Mouse (Mus musculus): ENCODE measurements around the gene Irs1.

Gene Irs1

DNA sequence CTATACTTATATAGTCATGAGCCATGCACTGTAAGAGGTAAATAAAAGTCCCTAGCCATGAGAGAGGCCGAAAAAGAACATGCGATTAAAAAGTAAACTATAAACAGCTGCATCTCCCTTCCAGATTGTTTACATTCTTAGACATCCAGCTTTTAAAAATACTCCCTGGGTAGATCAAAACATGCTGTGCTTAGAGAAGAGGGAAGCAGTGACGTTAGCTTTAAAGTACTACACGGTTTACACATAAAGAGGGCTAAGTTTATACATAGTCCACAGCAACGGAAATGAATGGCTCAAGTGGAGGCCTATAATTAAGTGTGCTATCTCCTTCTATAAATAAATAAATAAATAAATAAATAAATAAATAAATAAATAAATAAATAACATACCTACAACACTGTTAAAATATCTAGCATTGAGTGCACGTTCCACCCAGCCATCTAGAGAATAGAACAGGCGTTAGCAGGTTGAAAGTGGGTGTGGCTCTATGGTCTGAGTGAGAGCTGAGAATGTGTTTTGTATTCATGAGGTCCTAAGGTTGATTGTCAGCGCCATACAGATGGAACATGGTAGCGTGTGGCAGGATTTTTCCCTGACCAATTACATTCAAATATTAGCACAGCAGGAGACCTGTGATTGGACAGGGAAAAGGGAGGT, 37.3 kb downstream of the Irs1 start:
- DNase-seq (ENCODE audit: low read depth, low spot score): no peak

DNA sequence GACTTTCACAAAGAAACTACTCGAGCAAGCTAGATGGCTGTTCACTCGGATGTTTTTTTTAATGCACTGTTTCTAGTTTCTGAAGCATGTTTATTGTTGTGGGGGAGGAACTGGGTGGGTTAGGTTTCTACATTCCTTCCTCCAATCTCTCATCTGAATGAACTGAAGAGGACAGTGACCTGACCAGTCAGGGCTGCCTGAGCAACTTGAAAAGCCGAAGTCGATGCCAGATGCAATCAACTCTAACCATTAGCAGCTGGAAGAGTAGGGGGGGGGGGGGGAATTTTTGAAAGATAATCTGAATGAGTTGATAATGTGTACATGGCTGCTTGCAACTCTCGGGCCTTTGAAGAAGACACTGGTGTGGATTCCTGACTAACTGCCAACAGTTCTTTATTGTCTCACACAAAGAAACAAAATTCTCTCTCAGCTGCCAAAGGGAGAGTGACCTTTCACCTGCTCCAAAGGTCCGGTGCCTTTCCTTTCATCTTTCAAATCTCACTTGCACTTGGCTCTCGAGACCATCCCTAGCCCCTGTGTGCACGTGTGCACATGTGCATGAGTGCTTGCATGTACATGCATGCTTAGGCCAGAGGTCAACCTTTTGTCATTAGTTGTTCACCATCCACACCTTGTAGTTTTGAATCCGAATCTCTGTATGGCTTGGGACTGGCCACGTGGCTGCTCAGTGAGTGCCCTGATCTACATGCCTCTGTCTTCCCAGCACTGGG, 43.8 kb downstream of the Irs1 start:
- DNase-seq (ENCODE audit: low read depth, low spot score): no peak

- DNase-seq (ENCODE audit: low read depth, low spot score): no peak
These were observed 46.2 kb downstream of the Irs1 start for GRCm38 (mm10) chr1:82245002-82245401.

DNA sequence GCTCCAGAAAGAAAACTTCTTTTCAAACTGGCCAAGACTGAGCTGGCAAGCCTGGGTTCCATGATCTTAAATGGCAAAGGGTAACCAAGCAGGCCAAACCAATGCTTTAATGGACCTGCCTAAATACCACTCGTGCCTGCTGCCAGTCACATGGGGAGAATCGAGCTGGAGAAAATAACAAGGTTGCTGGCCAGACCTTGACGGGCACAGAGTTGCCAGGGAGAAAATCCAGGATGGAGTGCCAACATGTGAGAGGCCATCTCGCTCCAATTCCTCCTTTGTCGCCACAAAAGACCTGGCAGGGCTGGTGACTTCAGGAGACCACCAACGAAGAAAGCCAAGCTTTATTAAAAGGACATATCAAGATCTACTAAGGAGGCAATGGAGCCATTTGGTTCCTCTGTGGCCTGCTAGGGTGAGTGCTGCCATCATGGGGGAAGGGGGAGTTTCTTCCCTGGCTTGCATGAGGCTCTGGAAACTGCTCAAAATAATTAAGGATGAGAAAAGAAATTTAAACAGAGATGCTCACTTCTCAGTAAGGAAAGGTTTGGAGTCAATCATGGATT, 47.9 kb downstream of the Irs1 start:
- no peak for DNase-seq (ENCODE audit: low read depth, low spot score)

- DNase-seq (ENCODE audit: low read depth, low spot score): no peak
These were observed 51.6 kb downstream of the Irs1 start for GRCm38 (mm10) chr1:82239409-82240201.

DNA sequence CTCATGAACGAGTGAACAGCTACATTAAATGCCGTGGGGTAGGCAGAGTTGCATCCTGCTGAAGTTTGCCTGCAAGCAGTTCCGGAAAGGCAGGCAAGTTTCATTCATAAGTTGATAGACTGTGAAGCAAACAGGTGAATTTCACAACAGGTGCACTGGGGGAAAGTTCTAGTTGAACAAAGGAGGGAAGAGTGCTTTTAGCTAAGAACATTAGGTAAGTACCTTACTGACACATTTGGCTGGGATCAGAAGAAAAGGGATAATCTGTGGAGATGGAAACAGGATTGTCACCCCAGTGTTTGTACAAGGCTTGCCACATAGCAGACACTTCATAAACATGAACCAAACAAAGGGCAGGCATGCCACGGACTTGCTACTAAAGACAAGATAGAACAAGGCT, 53.0 kb downstream of the Irs1 start:
- no peak for DNase-seq (ENCODE audit: low read depth, low spot score)

GRCm38 (mm10) chr1:82235455-82236104, 55.6 kb downstream of the Irs1 start:
- no peak for DNase-seq (ENCODE audit: low read depth, low spot score)

GRCm38 (mm10) chr1:82234616-82235015, 56.6 kb downstream of the Irs1 start:
- no peak for DNase-seq (ENCODE audit: low read depth, low spot score)

- DNase-seq (ENCODE audit: low read depth, low spot score): no peak
These were observed 58.4 kb downstream of the Irs1 start, which contains the start of gene Gm9747 for GRCm38 (mm10) chr1:82232812-82233211. Gm9747 (plus strand) TSS chr1:82233112.

- no peak for DNase-seq (ENCODE audit: low read depth, low spot score)
These were observed 62.4 kb downstream of the Irs1 start for GRCm38 (mm10) chr1:82228841-82229240.

DNA sequence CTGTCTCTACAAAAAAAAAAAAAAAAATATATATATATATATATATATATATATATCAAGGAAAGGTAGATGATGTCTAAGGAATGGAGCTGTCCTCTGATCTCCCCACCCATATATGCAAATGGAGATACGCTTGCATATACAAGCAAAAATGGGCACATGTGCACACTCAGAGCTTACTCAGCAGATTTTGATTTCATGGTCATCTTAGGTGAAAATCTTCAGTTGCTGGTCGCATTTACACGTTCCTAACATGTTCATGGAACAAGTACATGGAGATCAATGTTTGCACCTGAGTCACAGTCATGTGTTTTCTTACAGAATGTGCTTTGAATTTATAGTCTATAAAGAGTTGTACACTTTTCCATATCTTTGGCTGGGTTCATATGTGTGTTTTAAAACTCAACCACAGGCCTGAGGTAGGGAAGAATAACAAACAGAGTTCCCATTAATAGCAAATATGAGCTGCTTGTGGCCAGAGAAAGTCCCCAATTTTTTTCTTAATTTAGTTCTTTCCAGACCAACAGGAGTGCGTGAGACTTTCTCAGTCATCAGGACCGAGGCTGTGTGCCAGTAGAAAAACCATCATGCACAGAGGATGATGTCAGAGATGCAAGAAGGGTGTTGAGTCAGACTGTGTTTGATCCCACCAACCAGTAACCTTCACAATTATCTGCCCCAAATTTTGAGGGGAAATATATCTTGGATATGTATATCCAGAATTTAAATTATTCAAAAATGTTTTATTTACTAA, 68.0 kb downstream of the Irs1 start:
- no peak for DNase-seq (ENCODE audit: low read depth, low spot score)

GRCm38 (mm10) chr1:82221462-82221861, 69.8 kb downstream of the Irs1 start:
- DNase-seq (ENCODE audit: low read depth, low spot score): no peak

DNA sequence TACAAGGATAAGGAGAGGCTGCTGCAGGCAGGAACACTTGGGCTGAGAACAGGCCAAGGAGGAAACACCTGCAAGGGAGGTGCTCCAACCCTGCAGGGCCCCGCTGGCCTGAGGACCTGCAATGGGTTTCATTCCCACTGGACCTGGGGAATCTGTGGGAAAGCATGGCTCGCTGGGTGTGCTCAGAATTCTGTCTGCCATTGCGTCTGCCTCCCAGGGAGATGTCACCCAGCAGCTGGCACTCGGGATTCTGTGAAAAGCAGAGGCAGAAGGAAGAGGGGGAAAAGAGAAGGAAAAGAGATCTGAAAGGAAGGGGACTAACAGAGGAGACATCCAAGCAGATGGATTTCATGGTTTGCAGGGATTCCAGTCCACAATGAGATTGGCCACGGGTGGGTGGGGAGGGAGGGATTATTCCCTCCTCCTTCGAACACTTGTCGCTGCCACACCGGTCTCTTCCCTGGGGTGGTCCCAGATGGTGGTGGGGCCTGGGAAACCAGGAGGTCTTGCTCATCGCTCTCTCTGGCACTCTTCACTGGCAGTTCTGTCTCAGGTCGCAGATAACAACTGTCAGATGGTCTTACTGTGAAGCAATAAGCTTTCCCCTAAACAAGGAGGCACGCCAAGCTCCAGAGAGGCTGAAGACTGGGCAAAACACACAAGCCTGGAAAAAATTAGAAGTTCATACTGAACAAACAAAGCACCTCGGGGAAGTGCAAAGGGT, 70.4 kb downstream of the Irs1 start:
- DNase-seq (ENCODE audit: low read depth, low spot score): no peak

- no peak for DNase-seq (ENCODE audit: low read depth, low spot score)
These were observed 83.7 kb downstream of the Irs1 start for GRCm38 (mm10) chr1:82207511-82207910.

- DNase-seq (ENCODE audit: low read depth, low spot score): no peak
These were observed 90.6 kb downstream of the Irs1 start for GRCm38 (mm10) chr1:82200636-82201035.

DNA sequence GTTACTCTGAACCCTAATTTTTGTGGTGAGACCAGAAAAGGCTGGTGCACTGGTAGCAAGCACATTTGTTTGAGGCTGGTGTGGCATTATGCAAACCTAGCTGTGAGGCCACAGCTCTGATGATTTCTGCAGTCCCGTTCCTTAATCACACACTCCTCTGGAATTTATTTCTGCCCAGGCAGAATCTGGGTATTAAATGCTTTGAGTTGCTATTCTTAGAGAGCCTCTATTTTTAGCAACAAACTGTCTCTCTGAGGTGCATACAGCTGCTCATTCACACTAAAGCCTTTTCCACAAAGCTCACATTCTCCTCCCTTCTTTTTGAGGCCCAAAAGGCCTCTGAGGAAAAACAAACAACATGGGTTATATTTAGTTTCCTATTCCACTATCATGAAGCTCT, 91.3 kb downstream of the Irs1 start:
- no peak for DNase-seq (ENCODE audit: low read depth, low spot score)

DNA sequence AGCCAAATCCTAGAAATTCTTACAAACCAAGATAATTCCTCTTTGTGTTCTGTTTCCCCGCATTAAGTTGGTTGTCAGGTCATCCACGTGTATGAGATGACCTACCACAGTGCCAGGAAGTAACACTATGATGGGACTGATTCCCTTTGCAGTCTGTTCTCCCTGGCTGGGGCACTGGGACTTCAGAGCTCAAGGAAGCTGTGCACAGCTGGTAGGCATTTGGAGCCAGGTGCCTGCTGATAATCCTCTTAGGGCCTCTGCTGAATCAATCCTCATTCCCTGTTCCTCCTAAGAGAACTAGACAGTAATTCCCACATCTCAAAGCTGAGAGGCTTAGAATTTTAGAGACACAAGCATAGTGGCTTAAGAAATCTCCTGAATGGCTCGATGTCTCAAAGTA, 99.6 kb downstream of the Irs1 start:
- DNase-seq (ENCODE audit: low read depth, low spot score): peak; percentile 49

DNA sequence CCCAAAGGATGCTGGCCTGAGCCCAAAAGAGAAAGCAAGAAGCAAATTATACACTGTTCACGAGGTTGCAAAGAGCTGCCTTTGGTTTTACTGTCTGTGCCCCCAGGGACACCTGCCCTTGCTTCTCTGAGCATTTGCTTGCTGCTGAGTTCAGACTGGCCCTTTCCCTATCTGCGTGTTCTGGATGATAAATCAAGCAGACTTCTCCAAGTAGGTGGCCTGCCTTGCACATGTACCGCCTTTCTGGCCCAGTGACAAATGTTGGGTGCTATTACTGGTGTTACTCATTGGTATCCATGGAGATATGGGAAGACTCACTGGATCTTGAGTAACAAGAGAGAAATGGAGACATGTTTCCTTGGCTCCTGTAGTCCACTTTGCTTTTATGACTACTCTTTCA, 101.7 kb downstream of the Irs1 start:
- no peak for DNase-seq (ENCODE audit: low read depth, low spot score)

DNA sequence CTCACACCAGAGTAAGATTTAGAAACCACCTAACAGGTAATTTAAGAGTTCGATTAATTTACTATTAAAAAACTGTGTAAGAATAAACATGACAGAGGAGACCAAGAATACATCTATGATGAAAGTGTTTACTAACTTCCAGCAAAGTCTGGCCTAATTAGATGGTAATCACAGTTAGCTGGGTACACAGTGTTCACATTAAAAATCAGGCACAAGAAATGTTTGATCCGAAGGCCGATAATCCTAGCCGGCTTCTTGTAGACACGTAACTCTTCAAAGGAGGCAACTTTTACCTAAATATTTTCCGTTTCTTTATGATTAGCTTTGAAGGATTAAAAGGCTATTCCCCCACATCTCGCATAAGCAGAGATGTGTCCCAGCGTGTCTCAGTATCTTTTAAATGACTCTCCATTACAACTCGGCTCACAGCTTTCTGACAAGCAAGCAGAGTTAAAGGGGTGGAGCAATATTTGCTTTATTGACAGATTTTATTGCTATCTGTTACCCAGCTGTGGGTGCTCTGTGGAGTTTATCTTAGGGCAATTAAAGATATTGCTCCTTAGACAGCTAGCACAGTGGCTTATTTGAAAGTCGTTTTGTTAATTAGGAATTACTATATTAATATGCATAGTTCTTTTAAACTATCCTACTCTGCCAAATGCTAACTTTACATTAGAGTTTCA, 102.5 kb downstream of the Irs1 start:
- DNase-seq (ENCODE audit: low read depth, low spot score): no peak

Measured in retina, postnatal 7 days (tissue).